Mouse (Mus musculus) testis, adult 2 months (tissue): ENCODE data around the gene Ift46.
"Not testable (repeated sequence)": the region's sequence is repeated elsewhere in the genome, so short reads cannot be mapped to it uniquely, and the experiment has no call there.

Experiments
- CTCF ChIP-seq: fragments of 200-500 bp; IDR thresholded peaks from 2 replicates; pipeline ENCODE4 v1.5.1; 2012; ENCODE audit warnings: low read depth, mild to moderate bottlenecking, inconsistent platforms, low read length, moderate library complexity; ENCODE audit not compliant: control insufficient read depth, insufficient read depth, insufficient replicate concordance
- POLR2A ChIP-seq: fragments of 200-500 bp; IDR thresholded peaks from 2 replicates; pipeline ENCODE4 v1.6.1; 2012; ENCODE audit warnings: low read depth, mild to moderate bottlenecking, inconsistent platforms, low read length, moderate library complexity; ENCODE audit not compliant: control insufficient read depth

- not testable (repeated sequence) for TF ChIP-seq POLR2A, CTCF
These were observed 304 bp downstream of the Ift46 start for GRCm38 (mm10) chr9:44768029-44768394.
